Mouse (Mus musculus) gastrocnemius, postnatal 10 days (tissue): ENCODE results near the gene Hmgcs2. TPM values are rescaled to one million over a fixed set of nuclear protein-coding genes. Genes with fewer than 3 reads are reported as not detected.

Experiments
- DNase-seq: peaks from one replicate; pipeline ENCODE4 v3.0.0; 2021; ENCODE audit warnings: mixed read lengths
- total RNA-seq, 2 experiments: library from RNA; stranded (reverse); gene quantifications; 2 replicates each; pipeline ENCODE4 v1.2.3; 2021

Gene Hmgcs2
- total RNA-seq, 2 experiments from 2014 or later = 2.1 to 2.6 TPM

- DNase-seq = peak; percentile 62
Measured at GRCm38 (mm10) chr3:98280933-98281678, 871 bp downstream of the Hmgcs2 start.

- no peak for DNase-seq
Measured at GRCm38 (mm10) chr3:98282422-98282821, 2.2 kb downstream of the Hmgcs2 start.

DNA sequence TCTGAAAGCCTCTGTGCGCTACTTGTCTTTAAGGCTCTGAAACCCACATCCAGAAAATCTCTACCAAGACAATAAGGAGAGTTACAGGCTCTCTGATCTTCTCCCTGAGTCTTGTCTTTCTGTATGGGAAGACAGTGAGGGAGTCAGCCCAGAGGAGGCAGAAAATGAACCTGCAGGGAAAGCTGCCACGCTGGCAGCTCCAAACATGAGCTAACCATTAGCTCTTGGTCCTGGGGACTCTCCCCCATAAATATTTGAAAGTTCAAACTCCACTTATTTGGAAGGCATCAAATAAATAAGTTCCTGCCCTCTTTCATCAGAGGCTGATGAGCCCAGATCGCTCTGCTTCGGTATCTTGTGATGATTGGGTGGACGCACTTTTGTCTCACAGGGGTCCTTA is 3.0 kb downstream of the Hmgcs2 start:
- no peak for DNase-seq

DNA sequence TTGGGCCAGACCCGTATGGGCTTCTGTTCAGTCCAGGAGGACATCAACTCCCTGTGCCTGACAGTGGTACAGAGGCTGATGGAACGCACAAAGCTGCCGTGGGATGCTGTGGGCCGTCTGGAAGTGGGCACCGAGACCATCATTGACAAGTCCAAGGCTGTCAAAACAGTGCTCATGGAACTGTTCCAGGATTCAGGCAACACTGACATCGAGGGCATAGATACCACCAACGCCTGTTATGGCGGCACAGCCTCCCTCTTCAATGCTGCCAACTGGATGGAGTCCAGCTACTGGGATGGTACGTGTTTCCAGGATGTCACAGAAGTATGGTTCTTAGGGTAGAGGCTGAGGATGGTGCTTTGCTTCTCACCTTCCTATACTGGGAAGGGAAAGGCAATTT is 10.8 kb downstream of the Hmgcs2 start:
- DNase-seq = no peak

GRCm38 (mm10) chr3:98295965-98296364 is 15.7 kb downstream of the Hmgcs2 start:
- no peak for DNase-seq

DNA sequence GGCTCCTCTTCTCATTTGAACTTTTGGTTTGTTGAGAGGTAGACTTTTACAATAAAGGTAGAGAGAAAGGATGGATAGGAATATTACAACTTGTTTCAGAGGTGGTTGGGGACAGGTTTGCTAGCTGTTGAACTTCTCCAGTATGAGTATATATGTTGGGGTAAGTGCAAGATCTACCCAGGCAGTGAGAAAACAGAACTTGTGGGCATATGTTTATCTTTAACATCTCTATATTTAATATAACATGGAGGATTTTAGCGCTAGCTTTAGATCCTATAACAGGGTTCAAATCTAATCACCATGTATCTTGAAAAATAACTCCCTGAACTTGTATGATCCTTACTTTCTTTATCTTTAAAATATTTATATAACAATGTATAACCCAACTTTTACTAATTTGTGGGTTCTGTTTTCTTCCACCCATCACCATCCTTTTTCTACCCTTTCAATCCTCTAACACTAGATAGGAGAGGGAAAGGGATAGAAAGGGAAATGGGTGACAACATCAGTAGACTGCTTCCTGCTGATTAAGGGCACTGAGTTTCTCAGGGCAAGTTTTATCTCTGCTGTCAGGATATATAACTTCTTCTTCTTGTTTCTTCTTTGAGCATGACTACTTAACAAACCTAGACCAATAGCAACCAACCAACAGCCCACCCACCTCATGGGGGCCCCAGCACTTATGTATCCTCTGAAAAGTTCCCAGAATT is 19.3 kb downstream of the Hmgcs2 start:
- DNase-seq = no peak

- no peak for DNase-seq
Measured at GRCm38 (mm10) chr3:98300266-98300665, 20.0 kb downstream of the Hmgcs2 start.

DNA sequence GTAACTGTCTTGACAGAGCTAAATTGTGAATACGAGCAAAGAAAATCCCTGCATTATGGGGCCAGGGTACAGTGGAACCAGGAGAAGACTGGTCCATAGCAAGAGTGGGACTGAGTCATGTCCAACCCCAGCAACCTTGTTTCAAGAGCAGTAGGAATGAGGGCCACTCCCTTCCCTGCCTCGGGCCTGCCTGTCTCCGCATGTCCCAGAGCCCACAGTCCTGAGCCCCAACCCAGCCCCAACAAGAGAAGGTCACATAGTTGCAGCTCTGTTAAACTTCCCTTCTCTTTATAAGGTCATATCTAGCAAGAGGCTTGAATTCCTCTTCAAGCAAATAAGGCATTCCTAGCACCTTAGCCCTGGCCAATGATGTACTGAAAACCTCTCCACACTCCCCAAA is 21.5 kb downstream of the Hmgcs2 start:
- DNase-seq = no peak

DNA sequence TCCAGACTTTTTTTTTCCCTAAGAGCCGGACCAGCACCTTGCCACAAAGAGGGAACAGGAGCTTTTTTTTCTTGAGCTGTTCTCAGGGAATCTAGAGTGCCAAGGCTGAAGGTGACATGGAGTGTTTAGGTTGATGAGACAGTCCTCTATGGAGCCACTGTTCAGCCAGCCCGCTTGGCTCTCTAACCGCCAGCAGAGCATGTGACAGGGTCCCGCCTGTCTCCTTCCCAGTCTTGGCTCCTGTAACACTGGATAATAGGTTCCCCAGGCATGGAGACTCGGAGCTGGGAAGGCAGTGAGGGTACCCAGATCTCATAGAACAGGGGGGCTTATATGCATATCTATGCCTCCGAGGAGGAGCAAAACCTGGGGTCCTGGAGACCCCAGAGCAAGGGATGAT is 28.4 kb downstream of the Hmgcs2 start:
- no peak for DNase-seq

DNA sequence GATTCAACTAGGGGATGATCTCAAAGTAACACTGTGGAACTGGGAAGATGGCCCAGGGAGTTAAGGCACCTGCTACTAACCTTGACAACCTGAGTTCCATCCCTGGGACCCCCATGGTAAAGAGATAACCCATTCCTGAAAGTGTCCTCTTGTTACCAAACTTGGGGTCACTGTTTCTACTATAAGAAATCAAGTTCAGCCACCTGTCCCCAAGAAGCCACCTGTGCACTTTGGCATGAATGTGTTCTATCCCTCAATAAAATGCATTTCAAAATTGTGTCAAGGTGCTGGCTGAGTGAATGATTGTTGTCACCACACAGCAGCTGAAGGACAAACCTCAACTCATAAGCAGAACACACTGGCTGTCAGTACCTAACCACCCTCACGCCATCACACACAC is 30.2 kb downstream of the Hmgcs2 start:
- no peak for DNase-seq

GRCm38 (mm10) chr3:98312867-98313266 is 32.6 kb downstream of the Hmgcs2 start:
- DNase-seq = peak; percentile 52

DNA sequence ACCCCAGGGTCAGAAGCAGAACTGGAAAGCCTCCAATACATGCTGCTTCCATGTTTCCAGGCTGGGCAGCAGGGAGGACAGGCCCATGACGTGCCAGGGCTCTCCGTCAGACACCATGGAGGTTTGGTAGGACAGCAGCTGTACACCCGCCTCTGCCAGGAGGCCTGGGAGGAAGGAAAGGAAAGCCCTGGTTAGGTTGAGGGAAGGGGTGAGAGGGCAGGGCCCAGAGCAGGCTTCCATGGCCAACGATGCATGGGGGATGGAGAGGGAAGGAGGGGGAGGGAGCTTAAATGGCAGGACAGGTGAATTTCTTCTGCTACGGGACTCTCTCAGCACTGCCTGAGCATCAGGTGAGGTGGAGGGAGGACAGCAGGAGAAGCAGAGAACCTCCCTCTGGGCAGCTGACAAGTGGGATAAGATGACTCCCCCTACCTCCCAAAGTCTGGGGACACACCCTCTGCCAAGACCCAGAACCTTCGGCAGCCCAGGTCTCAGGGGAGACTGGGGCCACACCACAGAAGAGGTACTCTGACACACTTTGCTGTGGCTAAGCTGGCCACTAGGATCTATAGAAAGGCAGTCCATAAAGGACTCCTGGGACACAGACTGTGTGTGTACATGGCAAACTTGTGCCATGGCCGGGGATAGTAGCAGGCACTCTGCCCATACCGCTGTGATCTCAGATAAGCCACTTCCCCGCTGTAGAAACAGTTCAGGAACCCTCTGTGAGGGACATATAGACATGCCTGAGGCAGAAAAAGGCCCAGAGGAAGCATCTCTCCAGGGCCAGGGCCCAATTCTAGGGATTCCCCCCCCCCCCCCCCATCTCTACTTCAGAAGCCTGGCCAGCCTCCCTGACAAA is 33.3 kb downstream of the Hmgcs2 start:
- no peak for DNase-seq

- peak; percentile 49 for DNase-seq
Measured at GRCm38 (mm10) chr3:98315181-98315580, 34.9 kb downstream of the Hmgcs2 start.

DNA sequence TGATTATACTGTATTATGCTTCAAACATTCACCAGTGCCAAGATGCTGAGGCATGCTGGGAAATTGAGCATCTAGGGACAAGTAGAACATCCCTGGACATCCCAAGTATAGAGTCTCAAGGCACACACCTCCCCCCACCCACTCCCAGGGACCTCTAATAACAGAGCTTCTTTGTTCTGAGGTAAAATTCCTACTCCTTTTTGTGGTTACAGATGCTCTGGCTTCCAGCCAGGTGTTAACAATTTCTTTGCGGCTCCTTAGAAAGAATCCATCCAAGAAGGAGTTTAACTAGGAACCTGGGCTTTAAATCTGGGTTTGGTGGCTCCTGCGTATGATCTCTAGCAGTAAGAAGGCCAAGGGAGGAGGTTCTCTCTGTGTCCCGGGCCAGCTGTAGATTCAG is 36.9 kb downstream of the Hmgcs2 start:
- DNase-seq = no peak

GRCm38 (mm10) chr3:98319190-98319589 is 39.0 kb downstream of the Hmgcs2 start:
- no peak for DNase-seq

DNA sequence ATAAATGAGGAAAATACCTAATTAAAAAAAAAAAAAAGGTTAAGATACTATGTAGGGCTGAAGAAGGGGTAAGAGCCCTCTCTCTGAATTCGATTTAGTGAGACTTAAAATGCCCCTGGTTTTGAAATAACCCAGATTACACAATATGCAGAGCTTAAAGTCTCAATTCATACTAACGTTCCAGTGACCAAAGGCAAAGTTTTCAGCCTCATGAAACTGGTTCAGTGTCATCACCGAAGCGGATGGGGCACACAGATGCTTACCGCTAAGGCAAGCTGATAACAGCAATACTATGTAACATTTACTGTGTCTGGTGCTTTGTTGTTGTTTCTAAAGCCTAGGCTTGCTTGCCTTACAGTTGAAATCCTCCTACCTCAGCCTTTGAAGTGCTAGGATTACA is 42.0 kb downstream of the Hmgcs2 start:
- no peak for DNase-seq

GRCm38 (mm10) chr3:98324235-98324634 is 44.0 kb downstream of the Hmgcs2 start:
- no peak for DNase-seq

DNA sequence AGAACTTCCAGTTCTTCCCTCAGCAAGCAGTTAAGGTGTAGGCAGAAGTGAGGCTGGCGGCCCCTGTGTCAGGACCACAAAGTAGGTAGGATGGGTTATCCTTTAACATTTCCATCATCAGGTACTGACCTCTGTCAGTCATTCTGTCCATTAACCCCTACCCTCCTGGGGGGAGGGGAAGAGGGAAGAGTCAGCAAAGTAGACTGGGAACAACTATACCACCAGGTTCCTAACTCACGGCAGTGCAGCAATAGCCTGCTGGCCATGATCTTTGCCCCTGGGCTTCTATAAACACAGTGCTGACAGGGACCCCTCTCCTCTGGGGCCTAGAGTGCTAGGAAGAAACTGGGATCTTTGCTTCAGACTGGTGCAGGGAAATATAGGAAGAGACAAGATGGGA is 53.8 kb downstream of the Hmgcs2 start:
- DNase-seq = no peak

DNA sequence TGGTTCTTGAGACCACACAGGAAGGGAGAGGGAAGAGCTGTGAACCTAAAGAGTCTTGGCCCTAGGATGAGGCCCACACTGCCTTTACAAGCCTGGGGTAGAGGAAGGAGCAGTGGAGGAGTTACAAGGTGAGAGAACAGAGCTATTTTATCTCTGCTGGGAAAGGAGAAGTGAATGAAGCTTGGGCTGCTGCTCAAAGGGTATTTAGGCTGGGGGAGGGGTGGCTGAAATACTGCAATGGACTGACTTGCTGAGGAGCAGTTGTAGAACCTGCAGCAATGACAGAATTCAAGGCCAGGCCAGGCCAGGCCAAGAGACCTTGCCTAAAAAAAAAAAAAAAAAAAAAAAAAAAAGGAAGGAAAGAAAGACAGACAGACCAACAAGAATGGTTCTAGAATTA is 55.1 kb downstream of the Hmgcs2 start:
- no peak for DNase-seq

GRCm38 (mm10) chr3:98335886-98336285 is 55.7 kb downstream of the Hmgcs2 start:
- no peak for DNase-seq

GRCm38 (mm10) chr3:98336661-98337654 is 56.7 kb downstream of the Hmgcs2 start:
- DNase-seq = no peak

DNA sequence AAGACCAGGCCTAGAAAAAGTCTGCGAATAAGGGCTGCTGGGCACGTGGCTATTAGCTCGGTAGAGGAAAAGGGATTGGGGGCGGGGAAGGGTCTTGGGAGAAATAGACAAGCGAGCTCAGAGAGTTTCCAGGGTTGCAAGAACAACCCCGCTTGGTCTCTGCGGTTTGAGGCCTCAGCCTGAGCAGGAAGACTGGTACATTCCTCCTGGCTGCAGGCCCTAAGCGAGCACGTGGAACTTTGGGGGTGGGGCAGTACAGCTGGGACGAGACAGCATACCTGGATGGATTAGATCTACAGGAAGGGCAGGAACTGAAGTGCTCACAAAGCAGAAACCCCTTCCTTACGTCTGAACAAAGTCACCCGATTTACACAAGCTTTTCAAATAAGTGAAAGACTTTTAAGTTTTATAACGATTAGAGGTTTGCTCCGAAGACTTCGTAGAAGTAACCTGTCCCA is 58.4 kb downstream of the Hmgcs2 start:
- DNase-seq = peak; percentile 38
